Mouse (Mus musculus) limb, embryonic 11.5 days (tissue): ENCODE results near the gene Stt3b. TPM values are rescaled to one million over a fixed set of nuclear protein-coding genes. Genes with fewer than 3 reads are reported as not detected.

ENCODE experiments used
- ATAC-seq: fragments of 200-750 bp; cut with Nextera tagmentation; 2 replicates; pipeline ENCODE4 v1.8.0; 2017; ENCODE audit warnings: low read depth; ENCODE audit not compliant: insufficient number of reproducible peaks, low FRiP score, low TSS enrichment
- DNase-seq: peaks from one replicate; pipeline ENCODE4 v3.0.0-alpha.2; 2015; ENCODE audit warnings: low spot score
- H3K27ac ChIP-seq: fragments of 300-500 bp; sonication (generic); replicated peaks from 2 replicates; pipeline ENCODE4 v1.5.1; 2014; ENCODE audit warnings: low read depth, mild to moderate bottlenecking, low read length
- H3K27me3 ChIP-seq: fragments of 300-500 bp; sonication (generic); 2 replicates; pipeline ENCODE4 v1.6.1; 2014; ENCODE audit warnings: mild to moderate bottlenecking, low read length, mixed read lengths; ENCODE audit not compliant: control insufficient read depth, insufficient read depth
- H3K36me3 ChIP-seq: fragments of 300-500 bp; sonication (generic); 2 replicates; pipeline ENCODE4 v1.6.1; 2014; ENCODE audit warnings: mild to moderate bottlenecking, low read length, moderate library complexity, mixed read lengths; ENCODE audit not compliant: control insufficient read depth, insufficient read depth
- H3K4me1 ChIP-seq: fragments of 300-500 bp; sonication (generic); 2 replicates; pipeline ENCODE4 v1.6.1; 2014; ENCODE audit warnings: low read length, mixed read lengths; ENCODE audit not compliant: control insufficient read depth, insufficient read depth
- H3K4me2 ChIP-seq: fragments of 300-500 bp; sonication (generic); 2 replicates; pipeline ENCODE4 v1.6.1; 2014; ENCODE audit warnings: low read depth, mild to moderate bottlenecking, moderate library complexity; ENCODE audit not compliant: severe bottlenecking
- H3K4me3 ChIP-seq: fragments of 300-500 bp; sonication (generic); 2 replicates; pipeline ENCODE4 v1.5.1; 2014; ENCODE audit warnings: low read depth, low read length
- H3K9ac ChIP-seq: fragments of 300-500 bp; sonication (generic); 2 replicates; pipeline ENCODE4 v1.6.1; 2014; ENCODE audit warnings: mild to moderate bottlenecking, low read length
- H3K9me3 ChIP-seq: fragments of 300-500 bp; sonication (generic); 2 replicates; pipeline ENCODE4 v1.6.1; 2016; ENCODE audit warnings: low read length; ENCODE audit not compliant: control insufficient read depth
- WGBS: fragments of 180-500 bp; shearing (Covaris S2); extraction: QIAGEN DNeasy Blood & Tissue Kit; methylation state at CpG from one replicate; pipeline ENCODE4 v1.1.7; 2014; 5-methylcytosine and 5-hydroxymethylcytosine counted together
- polyA plus RNA-seq: library from polyadenylated mRNA; unstranded; fragments of >200 nt; fragmentation: Nextera tagmentation; extraction: Ambion mirVana; gene quantifications from 2 replicates; pipeline ENCODE4 v1.2.1, GENCODE M21; 2014

Gene Stt3b
- polyA plus RNA-seq, 1 experiment from 2014 or later, result 109 TPM

- H3K9ac ChIP-seq, result no peak overlapping the region
- H3K36me3 ChIP-seq, result no peaks in the 10 kb centered on the region
- no peak for ATAC-seq
- WGBS, result 77% methylated on average over 7 of the region's 7 CpGs
- no peak overlapping the region for H3K4me2 ChIP-seq
- no peaks in the 10 kb centered on the region; the same call in 1 of the 2 replicates for H3K4me1 ChIP-seq
- no peak overlapping the region for H3K27ac ChIP-seq
- H3K4me3 ChIP-seq, result no peak overlapping the region
- no peaks in the 10 kb centered on the region for H3K27me3 ChIP-seq
- no peaks in the 10 kb centered on the region for H3K9me3 ChIP-seq
- DNase-seq, result no peak
Observed at GRCm38 (mm10) chr9:115296738-115297137, 13.5 kb downstream of the Stt3b start.

- Histone ChIP-seq H3K4me1 (no peaks in the 10 kb centered on the region), H3K4me3 (no peak overlapping the region), H3K4me2 (no peak overlapping the region), H3K27ac (no peak overlapping the region), H3K36me3 (no peaks in the 10 kb centered on the region), H3K9me3 (no peaks in the 10 kb centered on the region), H3K9ac (no peak overlapping the region), H3K27me3 (no peaks in the 10 kb centered on the region)
- ATAC-seq (no peak), DNase-seq (no peak)
- WGBS, result 73% methylated on average over 10 of the region's 10 CpGs
Observed at GRCm38 (mm10) chr9:115293920-115294594, 16.2 kb downstream of the Stt3b start.

- Histone ChIP-seq H3K9me3 (no peaks in the 10 kb centered on the region), H3K9ac (no peak overlapping the region), H3K27me3 (no peaks in the 10 kb centered on the region), H3K36me3 (peaks cover 2% of the 10 kb centered on the region; the same call in 1 of the 2 replicates), H3K4me1 (0 out of 2 replicates have a peak, but pooled peaks cover 5% of the 10 kb centered on the region), H3K4me3 (no peak overlapping the region), H3K4me2 (no peak overlapping the region), H3K27ac (no peak overlapping the region)
- no peak for DNase-seq
- no peak for ATAC-seq
- 91% methylated on average over 6 of the region's 6 CpGs for WGBS
Observed at GRCm38 (mm10) chr9:115287774-115288434, 22.3 kb downstream of the Stt3b start.

GRCm38 (mm10) chr9:115284385-115284784, 25.8 kb downstream of the Stt3b start:
- no peak overlapping the region for H3K27ac ChIP-seq
- no peak overlapping the region for H3K9ac ChIP-seq
- H3K4me2 ChIP-seq, result no peak overlapping the region
- H3K36me3 ChIP-seq, result peaks cover 4% of the 10 kb centered on the region; the same call in 1 of the 2 replicates
- 72% methylated on average over 4 of the region's 4 CpGs for WGBS
- no peaks in the 10 kb centered on the region for H3K27me3 ChIP-seq
- no peak overlapping the region for H3K4me3 ChIP-seq
- ATAC-seq, result no peak
- no peak for DNase-seq
- 0 out of 2 replicates have a peak, but pooled peaks cover 5% of the 10 kb centered on the region for H3K4me1 ChIP-seq
- no peaks in the 10 kb centered on the region for H3K9me3 ChIP-seq

- Histone ChIP-seq H3K9me3 (no peaks in the 10 kb centered on the region), H3K4me1 (0 out of 2 replicates have a peak, but pooled peaks cover 5% of the 10 kb centered on the region), H3K9ac (no peak overlapping the region), H3K4me2 (no peak overlapping the region), H3K4me3 (no peak overlapping the region), H3K27ac (no peak overlapping the region), H3K27me3 (no peaks in the 10 kb centered on the region), H3K36me3 (peaks cover 8% of the 10 kb centered on the region)
- DNase-seq (no peak), ATAC-seq (no peak)
- 95% methylated on average over 4 of the region's 4 CpGs for WGBS
Observed at GRCm38 (mm10) chr9:115283403-115283802, 26.8 kb downstream of the Stt3b start.

- H3K9me3 ChIP-seq, result no peaks in the 10 kb centered on the region
- H3K4me3 ChIP-seq, result no peak overlapping the region
- H3K4me1 ChIP-seq, result no peaks in the 10 kb centered on the region
- 100% methylated on average over 1 of the region's 1 CpGs for WGBS
- no peak overlapping the region for H3K9ac ChIP-seq
- DNase-seq, result no peak
- no peak overlapping the region for H3K27ac ChIP-seq
- ATAC-seq, result no peak
- H3K36me3 ChIP-seq, result peaks cover 13% of the 10 kb centered on the region
- H3K27me3 ChIP-seq, result no peaks in the 10 kb centered on the region
- H3K4me2 ChIP-seq, result no peak overlapping the region
Observed at GRCm38 (mm10) chr9:115278641-115279040, 31.6 kb downstream of the Stt3b start.

- H3K4me2 ChIP-seq, result no peak overlapping the region
- H3K9me3 ChIP-seq, result no peaks in the 10 kb centered on the region
- no peak overlapping the region for H3K9ac ChIP-seq
- H3K27me3 ChIP-seq, result no peaks in the 10 kb centered on the region
- H3K27ac ChIP-seq, result no peak overlapping the region
- no peak for ATAC-seq
- H3K4me1 ChIP-seq, result no peaks in the 10 kb centered on the region
- H3K36me3 ChIP-seq, result peaks cover 13% of the 10 kb centered on the region
- H3K4me3 ChIP-seq, result no peak overlapping the region
- no peak for DNase-seq
- WGBS, result 76% methylated on average over 6 of the region's 6 CpGs
Observed at GRCm38 (mm10) chr9:115274806-115275205, 35.4 kb downstream of the Stt3b start.

GRCm38 (mm10) chr9:115273095-115273649, 37.0 kb downstream of the Stt3b start:
- H3K4me2 ChIP-seq, result no peak overlapping the region
- WGBS, result 93% methylated on average over 7 of the region's 7 CpGs
- H3K9ac ChIP-seq, result no peak overlapping the region
- H3K4me1 ChIP-seq, result no peaks in the 10 kb centered on the region
- H3K27me3 ChIP-seq, result no peaks in the 10 kb centered on the region
- ATAC-seq (no peak), DNase-seq (no peak)
- no peak overlapping the region for H3K4me3 ChIP-seq
- H3K36me3 ChIP-seq, result peaks cover 7% of the 10 kb centered on the region
- H3K27ac ChIP-seq, result no peak overlapping the region
- H3K9me3 ChIP-seq, result no peaks in the 10 kb centered on the region
